Mouse (Mus musculus): ENCODE results near the gene Bet1l. TPM values are rescaled to one million over a fixed set of nuclear protein-coding genes. Genes with fewer than 3 reads are reported as not detected.

Bet1l gene
- polyA plus RNA-seq, 1 experiment from 2014 or later: 30.7 TPM

DNA sequence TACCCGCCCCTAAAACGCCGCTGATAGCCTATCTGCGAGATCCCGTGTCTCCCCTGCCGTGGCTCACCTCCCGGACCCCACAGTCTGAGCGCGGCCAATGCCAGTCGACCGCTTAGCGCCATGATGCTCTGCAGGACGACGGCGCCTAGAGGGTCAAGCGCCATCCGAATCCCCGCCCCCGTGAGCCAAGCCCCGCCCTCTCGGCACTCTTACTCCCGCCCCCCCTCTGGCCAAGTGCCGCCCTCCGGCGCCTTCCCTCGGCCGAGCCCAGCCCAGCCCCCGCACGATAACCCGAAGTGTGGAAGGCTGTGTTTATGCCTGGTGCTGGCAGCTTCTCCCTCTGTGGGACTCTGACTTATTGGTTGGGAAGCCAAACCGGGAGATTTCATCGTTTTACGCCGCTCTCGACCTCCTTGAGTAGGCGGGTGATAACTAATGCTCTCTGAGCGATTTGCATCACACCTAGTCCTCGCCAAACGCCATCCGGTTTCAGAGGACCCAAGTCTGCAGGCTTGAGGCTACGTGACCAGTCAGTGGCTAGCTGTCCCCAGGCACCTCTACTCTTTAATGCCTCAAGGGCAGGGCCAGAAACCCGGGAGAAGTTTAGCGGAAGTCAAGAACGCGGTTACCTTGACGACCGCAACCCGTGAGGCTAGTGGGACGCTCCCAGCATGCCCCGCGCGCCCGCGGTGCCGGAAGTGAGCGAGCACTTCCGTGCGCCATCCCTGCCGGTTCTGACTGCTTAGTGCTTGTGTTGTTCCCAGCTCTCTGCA lies 24.5 kb upstream of the Bet1l start, which contains the start of the genes Psmd13 and Sirt3:
Psmd13 (plus strand) TSS at position 273 of the 773 bp plus-strand sequence.
Sirt3 (minus strand) TSS at position 614 of the 773 bp plus-strand sequence.
- Histone ChIP-seq H3K4me3 (ENCODE audit: low read depth, low read length) (peak within 1 kb of the TSS; percentile 88), H3K9ac (replicated peaks) (peak within 1 kb of the TSS; percentile 90), H3K9me3 (ENCODE audit: low read length) (no peaks in the 10 kb centered on the region), H3K27me3 (ENCODE audit: insufficient read depth, low read length) (no peaks in the 10 kb centered on the region), H3K36me3 (replicated peaks; ENCODE audit: insufficient read depth, low read length) (peaks cover 27% of the 10 kb centered on the region), H3K27ac (ENCODE audit: low read depth) (peak within 1 kb of the TSS; percentile 93), H3K4me2 (ENCODE audit: low read depth, low read length) (peak within 1 kb of the TSS; percentile 89), H3K4me1 (ENCODE audit: insufficient read depth) (peaks cover 22% of the 10 kb centered on the region)
- DNase-seq (peak; percentile 95), ATAC-seq (peak; percentile 88)
- WGBS (ENCODE audit: insufficient replicate concordance): 2% methylated on average over 59 of the region's 59 CpGs
- no peak for TF ChIP-seq CTCF (IDR thresholded peaks at IDR 0.05; ENCODE audit: low read depth)

- Histone ChIP-seq H3K27me3 (ENCODE audit: insufficient read depth, low read length) (no peaks in the 10 kb centered on the region), H3K27ac (ENCODE audit: low read depth) (peak overlapping the region; percentile 93), H3K4me3 (ENCODE audit: low read depth, low read length) (peak overlapping the region; percentile 88), H3K9me3 (ENCODE audit: low read length) (no peaks in the 10 kb centered on the region), H3K9ac (replicated peaks) (peak overlapping the region; percentile 90), H3K4me2 (ENCODE audit: low read depth, low read length) (peak overlapping the region; percentile 89), H3K4me1 (ENCODE audit: insufficient read depth) (peaks cover 22% of the 10 kb centered on the region), H3K36me3 (replicated peaks; ENCODE audit: insufficient read depth, low read length) (peaks cover 19% of the 10 kb centered on the region)
- WGBS (ENCODE audit: insufficient replicate concordance): 2% methylated on average over 8 of the region's 8 CpGs
- TF ChIP-seq CTCF (IDR thresholded peaks at IDR 0.05; ENCODE audit: low read depth): no peak
- TF ChIP-seq EP300 (IDR thresholded peaks at IDR 0.05; ENCODE audit: low read depth): no peak
- no peak for DNase-seq
- ATAC-seq: peak; percentile 9; the same call in 1 of the 2 replicates
Observed at GRCm38 (mm10) chr7:140880865-140881515, 23.6 kb upstream of the Bet1l start.

DNA sequence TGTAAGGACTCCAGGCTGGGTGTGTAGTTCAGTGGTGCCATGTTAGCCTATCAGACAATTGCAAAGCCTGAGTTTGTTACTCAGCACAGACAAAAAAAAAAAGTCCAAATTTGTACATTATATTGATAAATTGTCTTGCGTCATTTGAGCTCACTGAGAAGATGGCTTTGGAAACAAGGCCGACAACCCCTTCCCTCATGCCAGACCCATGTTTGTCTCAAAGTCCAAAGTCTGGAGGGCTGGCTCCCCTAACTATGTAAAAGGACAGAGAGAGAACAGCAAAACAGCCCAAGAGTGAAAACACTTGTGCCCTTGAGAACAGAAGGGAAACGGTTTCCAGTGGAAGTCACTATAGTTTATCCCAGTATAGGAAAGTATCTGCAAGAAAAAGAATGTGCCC lies 23.0 kb upstream of the Bet1l start:
- Histone ChIP-seq H3K4me2 (ENCODE audit: low read depth, low read length) (peak overlapping the region; percentile 89), H3K9ac (replicated peaks) (peak overlapping the region; percentile 90; the same call in 1 of the 2 replicates), H3K27me3 (ENCODE audit: insufficient read depth, low read length) (no peaks in the 10 kb centered on the region), H3K27ac (ENCODE audit: low read depth) (peak overlapping the region; percentile 93), H3K4me1 (ENCODE audit: insufficient read depth) (peaks cover 22% of the 10 kb centered on the region), H3K9me3 (ENCODE audit: low read length) (no peaks in the 10 kb centered on the region), H3K36me3 (replicated peaks; ENCODE audit: insufficient read depth, low read length) (peaks cover 17% of the 10 kb centered on the region), H3K4me3 (ENCODE audit: low read depth, low read length) (peak overlapping the region; percentile 88; the same call in 1 of the 2 replicates)
- 28% methylated on average over 3 of the region's 3 CpGs for WGBS (ENCODE audit: insufficient replicate concordance)
- ATAC-seq: peak; percentile 66
- peak; percentile 46 for DNase-seq
- peak; percentile 74 for TF ChIP-seq EP300 (IDR thresholded peaks at IDR 0.05; ENCODE audit: low read depth)
- TF ChIP-seq CTCF (IDR thresholded peaks at IDR 0.05; ENCODE audit: low read depth): no peak

- Histone ChIP-seq H3K36me3 (replicated peaks; ENCODE audit: insufficient read depth, low read length) (peaks cover 23% of the 10 kb centered on the region), H3K27ac (ENCODE audit: low read depth) (peak overlapping the region; percentile 93), H3K27me3 (ENCODE audit: insufficient read depth, low read length) (no peaks in the 10 kb centered on the region), H3K4me2 (ENCODE audit: low read depth, low read length) (peak overlapping the region; percentile 89), H3K4me3 (ENCODE audit: low read depth, low read length) (no peak overlapping the region), H3K9me3 (ENCODE audit: low read length) (no peaks in the 10 kb centered on the region), H3K9ac (replicated peaks) (peak overlapping the region; percentile 47), H3K4me1 (ENCODE audit: insufficient read depth) (peaks cover 25% of the 10 kb centered on the region)
- DNase-seq (no peak), ATAC-seq (no peak)
- TF ChIP-seq CTCF (IDR thresholded peaks at IDR 0.05; ENCODE audit: low read depth): no peak
- 32% methylated on average over 7 of the region's 7 CpGs for WGBS (ENCODE audit: insufficient replicate concordance)
Observed at GRCm38 (mm10) chr7:140879355-140879754, 22.0 kb upstream of the Bet1l start.

DNA sequence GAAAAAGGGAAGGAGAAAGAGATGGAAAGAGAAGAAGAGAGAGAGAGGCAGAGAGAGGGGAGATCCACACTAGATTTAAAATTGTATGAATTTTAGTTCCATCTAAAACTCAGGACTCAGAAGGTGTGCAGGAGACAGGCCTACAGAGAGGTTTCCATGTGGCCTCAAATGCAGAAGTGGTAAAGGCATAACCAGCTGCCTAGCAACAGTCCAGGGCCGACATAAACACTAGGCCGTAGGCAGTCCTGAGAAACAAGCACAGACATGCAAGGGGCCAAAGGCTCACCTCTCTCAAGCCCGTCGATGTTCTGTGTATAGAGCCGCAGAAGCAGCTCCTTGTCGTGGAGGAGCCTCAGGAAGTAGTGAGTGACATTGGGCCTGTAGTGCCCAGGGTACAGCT lies 20.0 kb upstream of the Bet1l start:
- no peak overlapping the region for H3K4me2 ChIP-seq (ENCODE audit: low read depth, low read length)
- no peak overlapping the region for H3K9ac ChIP-seq (replicated peaks)
- ATAC-seq (no peak), DNase-seq (no peak)
- no peak overlapping the region for H3K27ac ChIP-seq (ENCODE audit: low read depth)
- peaks cover 25% of the 10 kb centered on the region for H3K36me3 ChIP-seq (replicated peaks; ENCODE audit: insufficient read depth, low read length)
- no peaks in the 10 kb centered on the region for H3K9me3 ChIP-seq (ENCODE audit: low read length)
- WGBS (ENCODE audit: insufficient replicate concordance): 48% methylated on average over 6 of the region's 6 CpGs
- H3K4me3 ChIP-seq (ENCODE audit: low read depth, low read length): no peak overlapping the region
- peaks cover 20% of the 10 kb centered on the region for H3K4me1 ChIP-seq (ENCODE audit: insufficient read depth)
- TF ChIP-seq CTCF (IDR thresholded peaks at IDR 0.05; ENCODE audit: low read depth): no peak
- TF ChIP-seq EP300 (IDR thresholded peaks at IDR 0.05; ENCODE audit: low read depth): no peak
- H3K27me3 ChIP-seq (ENCODE audit: insufficient read depth, low read length): no peaks in the 10 kb centered on the region

DNA sequence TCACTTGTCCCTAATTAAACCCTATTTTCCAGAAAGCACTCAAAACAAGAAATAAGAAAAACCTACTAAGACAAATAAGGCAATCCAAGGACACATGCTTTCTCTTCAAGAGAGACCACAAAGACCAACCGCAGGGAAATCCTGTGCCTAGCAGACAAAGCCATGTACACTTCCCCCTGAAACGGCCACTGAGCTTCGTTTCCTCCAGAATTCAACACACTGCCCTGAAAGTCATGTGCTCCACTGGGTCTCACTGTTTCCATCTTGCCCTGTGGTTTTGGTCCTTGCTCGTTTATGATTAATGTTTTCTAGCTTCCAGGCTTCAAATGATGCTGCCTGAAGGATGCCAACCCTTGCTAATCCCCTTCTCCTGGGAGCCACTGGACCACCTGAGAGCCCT lies 16.8 kb upstream of the Bet1l start:
- ATAC-seq: peak; percentile 46; the same call in 1 of the 2 replicates
- WGBS (ENCODE audit: insufficient replicate concordance): 44% methylated on average over 4 of the region's 4 CpGs
- Histone ChIP-seq H3K9ac (replicated peaks) (no peak overlapping the region), H3K4me2 (ENCODE audit: low read depth, low read length) (no peak overlapping the region), H3K4me1 (ENCODE audit: insufficient read depth) (peaks cover 14% of the 10 kb centered on the region), H3K27ac (ENCODE audit: low read depth) (peak overlapping the region; percentile 48; the same call in 1 of the 2 replicates), H3K27me3 (ENCODE audit: insufficient read depth, low read length) (no peaks in the 10 kb centered on the region), H3K4me3 (ENCODE audit: low read depth, low read length) (no peak overlapping the region), H3K9me3 (ENCODE audit: low read length) (no peaks in the 10 kb centered on the region), H3K36me3 (replicated peaks; ENCODE audit: insufficient read depth, low read length) (peaks cover 39% of the 10 kb centered on the region)
- DNase-seq: no peak
- TF ChIP-seq CTCF (IDR thresholded peaks at IDR 0.05; ENCODE audit: low read depth) (no peak), EP300 (IDR thresholded peaks at IDR 0.05; ENCODE audit: low read depth) (no peak)
